Mouse (Mus musculus) liver, embryonic 11.5 days (tissue): ENCODE data around the gene Atg7. TPM values are rescaled to one million over a fixed set of nuclear protein-coding genes. Genes with fewer than 3 reads are reported as not detected.

Experiments used
- ATAC-seq: fragments of 200-750 bp; cut with Nextera tagmentation; replicated peaks from 2 replicates; pipeline ENCODE4 v1.8.0; 2017; ENCODE audit warnings: moderate number of reproducible peaks, mild to moderate bottlenecking, moderate TSS enrichment, moderate library complexity; ENCODE audit not compliant: low FRiP score
- DNase-seq: peaks from one replicate; pipeline ENCODE4 v3.0.0-alpha.2; 2017; ENCODE audit warnings: low spot score
- H3K27ac ChIP-seq: fragments of 300-500 bp; sonication (generic); 2 replicates; pipeline ENCODE4 v1.5.1; 2014; ENCODE audit warnings: mild to moderate bottlenecking, low read depth, low read length, control low read depth
- H3K27me3 ChIP-seq: fragments of 300-500 bp; sonication (generic); replicated peaks from 2 replicates; pipeline ENCODE4 v1.6.1; 2014; ENCODE audit warnings: low read length, mixed read lengths; ENCODE audit not compliant: control insufficient read depth, insufficient read depth
- H3K36me3 ChIP-seq: fragments of 300-500 bp; sonication (generic); 2 replicates; pipeline ENCODE4 v1.6.1; 2014; ENCODE audit warnings: mild to moderate bottlenecking, low read length, moderate library complexity, mixed read lengths; ENCODE audit not compliant: control insufficient read depth, insufficient read depth
- H3K4me1 ChIP-seq: fragments of 300-500 bp; sonication (generic); replicated peaks from 2 replicates; pipeline ENCODE4 v1.6.1; 2014; ENCODE audit warnings: low read length, mixed read lengths; ENCODE audit not compliant: control insufficient read depth, insufficient read depth
- H3K4me2 ChIP-seq: fragments of 300-500 bp; sonication (generic); 2 replicates; pipeline ENCODE4 v1.6.1; 2014; ENCODE audit warnings: mild to moderate bottlenecking, control low read depth, moderate library complexity
- H3K4me3 ChIP-seq: fragments of 300-500 bp; sonication (generic); 2 replicates; pipeline ENCODE4 v1.5.1; 2014; ENCODE audit warnings: low read depth, low read length, control low read depth
- H3K9ac ChIP-seq: fragments of 300-500 bp; sonication (generic); 2 replicates; pipeline ENCODE4 v1.6.1; 2014; ENCODE audit warnings: low read depth, low read length, control low read depth
- H3K9me3 ChIP-seq: fragments of 300-500 bp; sonication (generic); 2 replicates; pipeline ENCODE4 v1.6.1; 2016; ENCODE audit warnings: low read length, inconsistent platforms, mixed read lengths; ENCODE audit not compliant: control insufficient read depth
- whole genome bisulfite sequencing: fragments of 180-500 bp; shearing (Covaris S2); extraction: QIAGEN DNeasy Blood & Tissue Kit; methylation state at CpG from one replicate; pipeline ENCODE4 v1.1.7; 2014; 5-methylcytosine and 5-hydroxymethylcytosine counted together
- polyA plus RNA-seq: library from polyadenylated mRNA; unstranded; fragments of >200 nt; fragmentation: Nextera tagmentation; extraction: Ambion mirVana; gene quantifications from 2 replicates; pipeline ENCODE4 v1.2.1, GENCODE M21; 2014

The Atg7 gene
- polyA plus RNA-seq, 1 experiment from 2014 or later: 20.8 TPM

DNA sequence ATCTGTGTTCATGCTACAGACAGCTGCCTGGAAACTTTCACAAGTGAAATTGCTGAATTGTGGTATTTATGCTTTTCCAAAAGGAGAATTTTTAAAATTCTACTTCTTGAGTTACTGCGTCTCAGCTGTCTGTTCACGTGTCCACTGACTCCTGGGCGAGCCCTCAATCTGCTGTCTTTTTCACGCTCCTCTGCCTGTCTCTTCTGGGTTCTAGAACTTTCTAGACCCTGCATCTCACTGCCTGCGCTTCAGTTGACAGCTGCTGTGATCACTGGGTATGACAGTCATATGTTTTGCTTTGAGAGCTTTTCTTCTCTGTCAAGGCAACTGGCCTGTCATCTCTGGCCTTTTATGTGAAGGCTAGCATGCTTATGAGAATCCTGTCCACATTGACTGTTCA lies 132.3 kb downstream of the Atg7 start:
- ATAC-seq (no peak), DNase-seq (no peak)
- H3K4me3 ChIP-seq: no peak overlapping the region
- no peak overlapping the region for H3K4me2 ChIP-seq
- no peaks in the 10 kb centered on the region for H3K27me3 ChIP-seq
- WGBS: 85% methylated on average over 5 of the region's 5 CpGs
- no peaks in the 10 kb centered on the region for H3K9me3 ChIP-seq
- no peaks in the 10 kb centered on the region for H3K36me3 ChIP-seq
- no peak overlapping the region for H3K9ac ChIP-seq
- H3K27ac ChIP-seq: no peak overlapping the region
- no peaks in the 10 kb centered on the region for H3K4me1 ChIP-seq

DNA sequence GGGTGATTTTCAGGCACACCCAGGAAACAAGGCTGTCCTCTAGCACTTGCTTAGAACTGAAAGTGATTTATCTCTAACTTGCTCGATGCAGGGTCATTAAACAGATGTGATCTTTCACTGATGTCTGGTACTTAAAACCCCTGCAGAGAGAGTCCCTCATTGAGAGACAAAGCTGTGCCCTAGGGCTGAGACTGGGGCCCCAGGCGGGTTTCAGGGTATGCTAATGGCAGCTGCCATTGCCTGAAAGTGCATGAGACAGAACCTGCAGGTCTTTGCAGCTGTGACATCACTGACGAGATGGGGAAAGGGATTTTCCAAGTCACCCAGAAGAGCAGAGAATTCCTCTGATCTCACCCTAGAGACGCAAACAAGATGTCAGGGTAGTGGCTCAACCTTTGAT lies 135.0 kb downstream of the Atg7 start:
- Histone ChIP-seq H3K9me3 (no peaks in the 10 kb centered on the region), H3K27ac (no peak overlapping the region), H3K9ac (no peak overlapping the region), H3K4me2 (no peak overlapping the region), H3K27me3 (no peaks in the 10 kb centered on the region), H3K4me3 (no peak overlapping the region), H3K4me1 (peaks cover 4% of the 10 kb centered on the region; the same call in 1 of the 2 replicates), H3K36me3 (no peaks in the 10 kb centered on the region)
- WGBS: 45% methylated on average over 4 of the region's 4 CpGs
- DNase-seq (no peak), ATAC-seq (no peak)

DNA sequence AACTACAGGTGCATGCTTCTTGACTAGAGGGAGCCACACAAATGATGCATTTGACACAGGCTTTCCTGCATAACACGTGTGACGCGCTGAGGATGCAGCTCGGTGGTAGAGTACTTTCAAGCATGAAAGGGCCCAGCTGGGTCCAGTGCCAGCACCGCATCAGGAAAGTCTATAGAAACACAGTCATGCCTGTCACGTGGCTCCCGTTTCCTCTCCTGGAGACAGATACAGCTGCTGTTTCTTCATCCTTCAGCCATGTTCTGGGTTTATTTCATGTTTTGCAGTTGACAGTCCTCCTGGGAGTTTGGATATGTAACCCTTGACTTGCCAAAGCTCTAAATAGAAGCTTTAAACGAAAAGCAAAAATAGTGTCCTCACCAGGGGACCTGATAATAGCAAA lies 135.8 kb downstream of the Atg7 start:
- no peak overlapping the region for H3K4me2 ChIP-seq
- H3K36me3 ChIP-seq: no peaks in the 10 kb centered on the region
- no peak for DNase-seq
- H3K9ac ChIP-seq: no peak overlapping the region
- no peaks in the 10 kb centered on the region for H3K27me3 ChIP-seq
- H3K27ac ChIP-seq: no peak overlapping the region
- ATAC-seq: no peak
- no peaks in the 10 kb centered on the region for H3K9me3 ChIP-seq
- peaks cover 4% of the 10 kb centered on the region; the same call in 1 of the 2 replicates for H3K4me1 ChIP-seq
- H3K4me3 ChIP-seq: no peak overlapping the region
- 75% methylated on average over 8 of the region's 8 CpGs for WGBS

- no peak overlapping the region for H3K4me3 ChIP-seq
- H3K27ac ChIP-seq: no peak overlapping the region
- DNase-seq (no peak), ATAC-seq (no peak)
- no peaks in the 10 kb centered on the region for H3K9me3 ChIP-seq
- H3K4me1 ChIP-seq: peaks cover 4% of the 10 kb centered on the region; the same call in 1 of the 2 replicates
- no peak overlapping the region for H3K4me2 ChIP-seq
- no peaks in the 10 kb centered on the region for H3K27me3 ChIP-seq
- no peak overlapping the region for H3K9ac ChIP-seq
- 76% methylated on average over 2 of the region's 2 CpGs for WGBS
- no peaks in the 10 kb centered on the region for H3K36me3 ChIP-seq
Measured at GRCm38 (mm10) chr6:114780583-114780982, 137.7 kb downstream of the Atg7 start.

DNA sequence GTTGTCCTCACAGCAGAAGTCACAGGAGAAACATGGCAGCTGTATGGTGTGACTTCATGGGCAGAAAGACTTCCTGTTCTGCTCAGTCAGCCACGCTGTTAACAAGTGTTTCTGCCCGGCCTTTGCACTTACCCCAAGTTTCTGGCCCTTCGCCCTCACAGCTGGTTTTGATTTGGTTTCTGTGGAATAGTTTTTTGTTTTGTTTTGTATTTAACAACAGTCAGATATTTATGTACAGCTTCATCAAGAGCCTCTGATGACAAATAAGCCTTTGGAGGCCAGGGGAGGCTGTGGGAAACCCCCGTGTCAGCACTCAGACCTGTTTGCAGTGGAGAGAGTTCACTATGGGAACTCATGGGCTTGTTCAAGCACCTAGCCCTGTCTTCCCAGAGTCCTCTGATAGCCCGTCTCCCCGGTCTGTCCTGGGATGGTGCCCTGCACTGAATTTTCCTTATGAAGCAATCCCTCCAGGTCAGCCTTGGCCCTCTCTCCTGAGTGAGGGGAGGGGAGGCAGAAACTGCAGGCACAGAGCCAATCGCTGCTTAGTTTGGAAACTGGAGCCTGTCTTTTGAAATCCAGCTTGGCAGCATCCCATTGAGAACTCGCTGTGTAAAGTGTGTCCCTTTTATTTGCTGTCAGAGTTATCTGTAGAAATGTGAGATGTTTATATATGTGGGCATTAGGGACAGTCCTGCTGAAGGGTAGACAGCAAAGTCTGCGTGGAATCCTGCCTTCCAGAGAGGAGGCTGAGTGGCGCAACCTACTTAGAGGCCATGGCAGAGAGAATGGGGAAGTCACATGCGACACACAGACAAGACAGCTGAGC lies 138.7 kb downstream of the Atg7 start:
- Histone ChIP-seq H3K36me3 (no peaks in the 10 kb centered on the region), H3K4me3 (no peak overlapping the region), H3K4me2 (no peak overlapping the region), H3K27ac (no peak overlapping the region), H3K4me1 (peaks cover 4% of the 10 kb centered on the region; the same call in 1 of the 2 replicates), H3K27me3 (no peaks in the 10 kb centered on the region), H3K9me3 (no peaks in the 10 kb centered on the region), H3K9ac (no peak overlapping the region)
- DNase-seq: no peak
- no peak for ATAC-seq
- 49% methylated on average over 11 of the region's 11 CpGs for WGBS

- no peaks in the 10 kb centered on the region for H3K9me3 ChIP-seq
- no peaks in the 10 kb centered on the region for H3K27me3 ChIP-seq
- peaks cover 4% of the 10 kb centered on the region; the same call in 1 of the 2 replicates for H3K4me1 ChIP-seq
- 76% methylated on average over 7 of the region's 7 CpGs for WGBS
- H3K27ac ChIP-seq: no peak overlapping the region
- no peak overlapping the region for H3K9ac ChIP-seq
- no peaks in the 10 kb centered on the region for H3K36me3 ChIP-seq
- ATAC-seq (no peak), DNase-seq (no peak)
- no peak overlapping the region for H3K4me2 ChIP-seq
- H3K4me3 ChIP-seq: no peak overlapping the region
Measured at GRCm38 (mm10) chr6:114782486-114782885, 139.6 kb downstream of the Atg7 start.

- peaks cover 3% of the 10 kb centered on the region; the same call in 1 of the 2 replicates for H3K4me1 ChIP-seq
- 72% methylated on average over 3 of the region's 3 CpGs for WGBS
- no peak overlapping the region for H3K4me2 ChIP-seq
- H3K36me3 ChIP-seq: no peaks in the 10 kb centered on the region
- H3K9me3 ChIP-seq: no peaks in the 10 kb centered on the region
- no peak overlapping the region for H3K27ac ChIP-seq
- no peak overlapping the region for H3K9ac ChIP-seq
- H3K4me3 ChIP-seq: no peak overlapping the region
- ATAC-seq (no peak), DNase-seq (no peak)
- no peaks in the 10 kb centered on the region for H3K27me3 ChIP-seq
Measured at GRCm38 (mm10) chr6:114786461-114786860, 143.6 kb downstream of the Atg7 start.

- no peaks in the 10 kb centered on the region for H3K36me3 ChIP-seq
- H3K9me3 ChIP-seq: no peaks in the 10 kb centered on the region
- no peak for ATAC-seq
- no peak overlapping the region for H3K4me2 ChIP-seq
- 62% methylated on average over 3 of the region's 3 CpGs for WGBS
- no peak overlapping the region for H3K27ac ChIP-seq
- no peak overlapping the region for H3K9ac ChIP-seq
- H3K4me1 ChIP-seq: no peaks in the 10 kb centered on the region
- no peaks in the 10 kb centered on the region for H3K27me3 ChIP-seq
- H3K4me3 ChIP-seq: no peak overlapping the region
- no peak for DNase-seq
Measured at GRCm38 (mm10) chr6:114787606-114788005, 144.7 kb downstream of the Atg7 start.

GRCm38 (mm10) chr6:114788663-114789062 lies 145.8 kb downstream of the Atg7 start:
- ATAC-seq (no peak), DNase-seq (no peak)
- Histone ChIP-seq H3K27ac (no peak overlapping the region), H3K27me3 (no peaks in the 10 kb centered on the region), H3K9me3 (no peaks in the 10 kb centered on the region), H3K9ac (no peak overlapping the region), H3K4me2 (no peak overlapping the region), H3K36me3 (no peaks in the 10 kb centered on the region), H3K4me1 (no peaks in the 10 kb centered on the region), H3K4me3 (no peak overlapping the region)
- WGBS: 68% methylated on average over 4 of the region's 4 CpGs
